Mouse (Mus musculus): ENCODE data around the gene Sbp.
A peak's percentile ranks its signal among the peaks of the same experiment; 100 is the strongest.
"Not testable (repeated sequence)": the region's sequence is repeated elsewhere in the genome, so short reads cannot be mapped to it uniquely, and the experiment has no call there.

The Sbp gene

GRCm38 (mm10) chr17:23941372-23941771, at the start of gene Sbp:
Sbp (plus strand) TSS chr17:23941672.
- no peak for DNase-seq (ENCODE audit: low read depth, low spot score)

GRCm38 (mm10) chr17:23917158-23917557, 24.3 kb upstream of the Sbp start, which contains the start of gene Dcpp3:
Dcpp3 (plus strand) TSS chr17:23917458.
- not testable (repeated sequence) for DNase-seq (ENCODE audit: low read depth, low spot score)

- peak; percentile 87 for DNase-seq (ENCODE audit: low read depth, low spot score)
Observed at GRCm38 (mm10) chr17:23924531-23925007, 16.9 kb upstream of the Sbp start.

- DNase-seq (ENCODE audit: low read depth, low spot score), result peak; percentile 55
Observed at GRCm38 (mm10) chr17:23925090-23925493, 16.4 kb upstream of the Sbp start.

- DNase-seq (ENCODE audit: low read depth, low spot score), result no peak
Observed at GRCm38 (mm10) chr17:23931157-23931556, 10.3 kb upstream of the Sbp start.

- DNase-seq (ENCODE audit: low read depth, low spot score), result not testable (repeated sequence)
Observed at GRCm38 (mm10) chr17:23947486-23947885, 6.0 kb downstream of the Sbp start.

- no peak for DNase-seq (ENCODE audit: low read depth, low spot score)
Observed at GRCm38 (mm10) chr17:23949068-23949467, 7.6 kb downstream of the Sbp start.

GRCm38 (mm10) chr17:23950828-23951227, 9.4 kb downstream of the Sbp start:
- not testable (repeated sequence) for DNase-seq (ENCODE audit: low read depth, low spot score)

- DNase-seq (ENCODE audit: low read depth, low spot score), result no peak
Observed at GRCm38 (mm10) chr17:23955174-23955573, 13.7 kb downstream of the Sbp start, which contains the start of gene Sbpl. Sbpl (minus strand) TSS chr17:23955274.

GRCm38 (mm10) chr17:23960084-23960738, 18.7 kb downstream of the Sbp start:
- DNase-seq (ENCODE audit: low read depth, low spot score), result peak; percentile 84

GRCm38 (mm10) chr17:23961573-23962122, 20.2 kb downstream of the Sbp start:
- no peak for DNase-seq (ENCODE audit: low read depth, low spot score)

GRCm38 (mm10) chr17:23965805-23966425, 24.4 kb downstream of the Sbp start:
- DNase-seq (ENCODE audit: low read depth, low spot score), result peak; percentile 55

GRCm38 (mm10) chr17:23966658-23967401, 25.4 kb downstream of the Sbp start:
- DNase-seq (ENCODE audit: low read depth, low spot score), result no peak

- peak; percentile 52 for DNase-seq (ENCODE audit: low read depth, low spot score)
Observed at GRCm38 (mm10) chr17:23968780-23969179, 27.3 kb downstream of the Sbp start.

- peak; percentile 80 for DNase-seq (ENCODE audit: low read depth, low spot score)
Observed at GRCm38 (mm10) chr17:23969231-23969630, 27.8 kb downstream of the Sbp start.

- no peak for DNase-seq (ENCODE audit: low read depth, low spot score)
Observed at GRCm38 (mm10) chr17:23971315-23971714, 29.8 kb downstream of the Sbp start.

GRCm38 (mm10) chr17:23976665-23977064, 35.2 kb downstream of the Sbp start:
- no peak for DNase-seq (ENCODE audit: low read depth, low spot score)

GRCm38 (mm10) chr17:23979471-23979870, 38.0 kb downstream of the Sbp start:
- DNase-seq (ENCODE audit: low read depth, low spot score), result no peak

GRCm38 (mm10) chr17:23980297-23980909, 38.9 kb downstream of the Sbp start, which contains the start of gene Prss30:
Prss30 (minus strand) TSS chr17:23980566.
- peak; percentile 29 for DNase-seq (ENCODE audit: low read depth, low spot score)

- DNase-seq (ENCODE audit: low read depth, low spot score), result no peak
Observed at GRCm38 (mm10) chr17:23982912-23983311, 41.4 kb downstream of the Sbp start.

GRCm38 (mm10) chr17:23984989-23985388, 43.5 kb downstream of the Sbp start:
- DNase-seq (ENCODE audit: low read depth, low spot score), result no peak
